Mouse (Mus musculus) liver, embryonic 14.5 days (tissue): ENCODE measurements around the gene Inpp5a.

Source experiments
- CTCF ChIP-seq: IDR thresholded peaks from 2 replicates; pipeline ENCODE4 v1.5.1; 2016; ENCODE audit warnings: antibody characterized with exemption, low read depth, control low read depth
- EP300 ChIP-seq: IDR thresholded peaks from 2 replicates; pipeline ENCODE4 v1.6.1; 2016; ENCODE audit warnings: antibody characterized with exemption, low read depth

DNA sequence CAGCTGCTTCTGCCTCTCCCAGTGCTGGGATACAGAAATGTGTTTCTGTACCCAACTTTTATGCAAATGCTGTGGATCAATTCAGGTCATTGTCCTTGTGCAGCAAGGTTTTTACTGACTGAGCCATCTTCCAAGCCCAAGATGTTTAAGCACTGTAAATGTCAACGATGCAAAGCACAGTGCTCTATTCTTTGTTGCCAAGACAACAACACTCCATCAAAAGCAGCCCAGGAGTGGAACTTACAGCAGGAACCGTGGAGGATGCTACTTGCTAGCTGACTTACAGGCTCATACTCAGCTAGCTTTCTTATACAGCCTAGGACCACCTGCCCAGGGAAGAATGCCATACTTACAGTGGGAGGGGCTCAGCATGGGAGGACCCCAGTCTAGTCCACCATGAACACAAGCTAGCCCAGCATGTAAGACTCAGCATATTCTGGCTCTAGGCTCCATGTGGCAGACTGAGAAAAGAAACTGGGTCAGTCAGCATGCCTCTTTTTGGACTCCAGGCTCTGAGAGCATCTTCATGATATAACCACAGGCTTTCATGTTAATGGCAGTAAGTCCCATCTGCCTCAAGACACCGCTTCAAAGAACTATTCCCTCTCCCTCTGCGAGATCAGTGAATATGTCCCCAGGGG, 47.8 kb upstream of the Inpp5a start:
- no peak for TF ChIP-seq EP300
- no peak for TF ChIP-seq CTCF
